Mouse (Mus musculus) C2C12 (cell line): Measurements from ENCODE around the gene Gm6583.

Source experiments
- CTCF ChIP-seq: IDR thresholded peaks from one replicate; pipeline ENCODE4 v1.5.1; 2011; ENCODE audit not compliant: control insufficient read depth, insufficient read depth, insufficient read length
- MYOG ChIP-seq: IDR thresholded peaks from one replicate; pipeline ENCODE4 v1.6.1; 2011; ENCODE audit not compliant: control insufficient read depth, insufficient read length; ENCODE audit errors: extremely low read depth
- USF1 ChIP-seq: IDR thresholded peaks from one replicate; pipeline ENCODE4 v1.6.1; 2011; ENCODE audit warnings: low read depth, mild to moderate bottlenecking, control low read depth, moderate library complexity

DNA sequence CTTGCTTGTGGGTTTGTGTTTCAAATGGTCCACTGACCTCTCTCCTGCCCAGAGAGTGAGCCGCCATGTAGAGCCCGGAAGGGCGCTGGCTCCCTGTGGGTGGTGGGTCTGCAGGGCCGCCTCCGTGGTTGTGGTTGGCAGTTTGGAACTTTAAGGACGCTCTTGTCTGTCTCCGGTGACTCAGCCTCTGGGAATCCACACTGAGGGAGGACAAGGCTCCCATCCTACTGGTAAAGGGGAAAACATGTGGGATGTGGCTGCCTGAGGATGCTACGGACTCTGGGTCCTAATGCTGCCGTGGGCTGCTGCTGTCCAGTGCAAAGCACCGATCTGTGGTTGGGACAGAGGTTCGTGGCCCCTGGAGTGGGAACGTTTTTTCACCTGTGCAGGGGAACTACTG, 12.1 kb upstream of the Gm6583 start:
- TF ChIP-seq USF1 (no peak), CTCF (no peak), MYOG (no peak)
